Mouse (Mus musculus): ENCODE data around the gene Rassf7.
A peak's percentile ranks its signal among the peaks of the same experiment; 100 is the strongest.

Gene Rassf7

GRCm38 (mm10) chr7:141215101-141215879, at the start of gene Rassf7:
Gene Rassf7 (plus strand): TSS chr7:141215860.
- DNase-seq, result peak; percentile 99

GRCm38 (mm10) chr7:141167901-141168517, 47.7 kb upstream of the Rassf7 start:
- DNase-seq, result peak; percentile 20

- DNase-seq, result peak; percentile 65
Measured at GRCm38 (mm10) chr7:141168518-141168953, 47.1 kb upstream of the Rassf7 start.

GRCm38 (mm10) chr7:141169300-141169699, 46.4 kb upstream of the Rassf7 start:
- no peak for DNase-seq

GRCm38 (mm10) chr7:141169866-141170265, 45.8 kb upstream of the Rassf7 start:
- DNase-seq, result no peak

- peak; percentile 97 for DNase-seq
Measured at GRCm38 (mm10) chr7:141172116-141173006, 43.3 kb upstream of the Rassf7 start, which contains the start of gene Rnh1. Gene Rnh1 (minus strand): TSS chr7:141172857.

GRCm38 (mm10) chr7:141173323-141173850, 42.3 kb upstream of the Rassf7 start:
- DNase-seq, result no peak

GRCm38 (mm10) chr7:141175068-141175467, 40.6 kb upstream of the Rassf7 start:
- no peak for DNase-seq

- DNase-seq, result peak; percentile 90
Measured at GRCm38 (mm10) chr7:141176173-141176572, 39.5 kb upstream of the Rassf7 start.

- no peak for DNase-seq
Measured at GRCm38 (mm10) chr7:141188194-141188593, 27.5 kb upstream of the Rassf7 start.

GRCm38 (mm10) chr7:141188733-141189132, 26.9 kb upstream of the Rassf7 start:
- DNase-seq, result no peak

- no peak for DNase-seq
Measured at GRCm38 (mm10) chr7:141190220-141190619, 25.4 kb upstream of the Rassf7 start.

GRCm38 (mm10) chr7:141191036-141191435, 24.6 kb upstream of the Rassf7 start:
- DNase-seq, result no peak

GRCm38 (mm10) chr7:141191796-141192685, 23.6 kb upstream of the Rassf7 start:
- DNase-seq, result no peak

GRCm38 (mm10) chr7:141192776-141193347, 22.8 kb upstream of the Rassf7 start:
- DNase-seq, result no peak

GRCm38 (mm10) chr7:141193348-141193856, 22.3 kb upstream of the Rassf7 start:
- no peak for DNase-seq

- peak; percentile 99 for DNase-seq
Measured at GRCm38 (mm10) chr7:141193948-141194347, 21.7 kb upstream of the Rassf7 start, which contains the start of the genes Hras and Lrrc56. Gene Hras (minus strand): TSS chr7:141194005. Gene Lrrc56 (plus strand): TSS chr7:141194157.

GRCm38 (mm10) chr7:141194409-141194808, 21.3 kb upstream of the Rassf7 start:
- DNase-seq, result no peak

- peak; percentile 97 for DNase-seq
Measured at GRCm38 (mm10) chr7:141194830-141195229, 20.8 kb upstream of the Rassf7 start.

GRCm38 (mm10) chr7:141195754-141196153, 19.9 kb upstream of the Rassf7 start:
- DNase-seq, result no peak

Data from embryo, embryonic 11 days (tissue).